Mouse (Mus musculus) forebrain, postnatal 0 days (tissue): ENCODE data around the gene Tbc1d16. TPM values are rescaled to one million over a fixed set of nuclear protein-coding genes. Genes with fewer than 3 reads are reported as not detected.

Experiments used
- ATAC-seq: fragments of 200-750 bp; cut with Nextera tagmentation; 2 replicates; pipeline ENCODE4 v1.8.0; 2017; ENCODE audit warnings: mild to moderate bottlenecking, moderate library complexity
- DNase-seq: peaks from one replicate; pipeline ENCODE4 v3.0.0-alpha.2; 2015
- H3K27ac ChIP-seq: fragments of 300-500 bp; sonication (generic); 2 replicates; pipeline ENCODE4 v1.5.1; 2014; ENCODE audit warnings: low read depth, mild to moderate bottlenecking, antibody characterized with exemption, low read length, moderate library complexity, mixed read lengths
- H3K27me3 ChIP-seq: fragments of 300-500 bp; sonication (generic); 2 replicates; pipeline ENCODE4 v1.6.1; 2014; ENCODE audit warnings: mild to moderate bottlenecking, low read length, mixed read lengths; ENCODE audit not compliant: insufficient read depth
- H3K36me3 ChIP-seq: fragments of 300-500 bp; sonication (generic); 2 replicates; pipeline ENCODE4 v1.6.1; 2014; ENCODE audit warnings: mild to moderate bottlenecking, moderate library complexity; ENCODE audit not compliant: insufficient read depth
- H3K4me1 ChIP-seq: fragments of 300-500 bp; sonication (generic); 2 replicates; pipeline ENCODE4 v1.6.1; 2014; ENCODE audit warnings: antibody characterized with exemption; ENCODE audit not compliant: insufficient read depth
- H3K4me2 ChIP-seq: fragments of 300-500 bp; sonication (generic); 2 replicates; pipeline ENCODE4 v1.6.1; 2014; ENCODE audit warnings: low read depth, mild to moderate bottlenecking, moderate library complexity
- H3K4me3 ChIP-seq: fragments of 300-500 bp; sonication (generic); 2 replicates; pipeline ENCODE4 v1.5.1; 2014; ENCODE audit warnings: low read depth, low read length, mixed read lengths
- H3K9ac ChIP-seq: fragments of 300-500 bp; sonication (generic); 2 replicates; pipeline ENCODE4 v1.6.1; 2014; ENCODE audit warnings: mild to moderate bottlenecking
- H3K9me3 ChIP-seq: fragments of 300-500 bp; sonication (generic); 2 replicates; pipeline ENCODE4 v1.6.1; 2016; ENCODE audit warnings: low read length
- CTCF ChIP-seq: sonication (generic); IDR thresholded peaks from 2 replicates; pipeline ENCODE4 v1.5.1; 2016; ENCODE audit warnings: antibody characterized with exemption, control low read depth, low read depth
- WGBS: fragments of 180-500 bp; shearing (Covaris S2); extraction: QIAGEN DNeasy Blood & Tissue Kit; methylation state at CpG from one replicate; pipeline ENCODE4 v1.1.7; 2014; 5-methylcytosine and 5-hydroxymethylcytosine counted together
- polyA plus RNA-seq: library from polyadenylated mRNA; unstranded; fragments of >200 nt; fragmentation: Nextera tagmentation; extraction: Ambion mirVana; gene quantifications from 2 replicates; pipeline ENCODE4 v1.2.1, GENCODE M21; 2015
- total RNA-seq: library from RNA; depleted of rRNA; stranded (reverse); fragments of >200 nt; gene quantifications from 2 replicates; pipeline ENCODE4 v1.2.3, GENCODE M21; 2014

Tbc1d16 gene
- total and polyA plus RNA-seq, 2 experiments from 2014 or later, result 60.4 to 153 TPM

- 0 out of 2 replicates have a peak, but pooled peaks cover 3% of the 10 kb centered on the region for H3K36me3 ChIP-seq
- H3K4me2 ChIP-seq, result no peak overlapping the region
- no peak overlapping the region for H3K4me3 ChIP-seq
- peaks cover 6% of the 10 kb centered on the region; the same call in 1 of the 2 replicates for H3K4me1 ChIP-seq
- no peak overlapping the region for H3K27ac ChIP-seq
- no peak overlapping the region for H3K9ac ChIP-seq
- WGBS, result 45% methylated on average over 25 of the region's 25 CpGs
- peak; percentile 82 for TF ChIP-seq CTCF
- no peaks in the 10 kb centered on the region for H3K27me3 ChIP-seq
- DNase-seq (peak; percentile 84), ATAC-seq (peak; percentile 72)
- no peaks in the 10 kb centered on the region for H3K9me3 ChIP-seq
These were observed 41.1 kb downstream of the Tbc1d16 start for GRCm38 (mm10) chr11:119186989-119187799.

- whole genome bisulfite sequencing, result 77% methylated on average over 3 of the region's 3 CpGs
- Histone ChIP-seq H3K9ac (no peak overlapping the region), H3K36me3 (no peaks in the 10 kb centered on the region), H3K27me3 (no peaks in the 10 kb centered on the region), H3K27ac (no peak overlapping the region), H3K4me2 (no peak overlapping the region), H3K9me3 (no peaks in the 10 kb centered on the region), H3K4me3 (no peak overlapping the region), H3K4me1 (peaks cover 6% of the 10 kb centered on the region; the same call in 1 of the 2 replicates)
- ATAC-seq (no peak), DNase-seq (no peak)
- TF ChIP-seq CTCF, result no peak
These were observed 41.9 kb downstream of the Tbc1d16 start for GRCm38 (mm10) chr11:119186381-119186780.

GRCm38 (mm10) chr11:119183684-119184310 is 44.5 kb downstream of the Tbc1d16 start:
- H3K4me2 ChIP-seq, result no peak overlapping the region
- H3K4me1 ChIP-seq, result peaks cover 9% of the 10 kb centered on the region; the same call in 1 of the 2 replicates
- no peak for TF ChIP-seq CTCF
- no peak overlapping the region for H3K9ac ChIP-seq
- DNase-seq (no peak), ATAC-seq (no peak)
- H3K4me3 ChIP-seq, result no peak overlapping the region
- 67% methylated on average over 15 of the region's 15 CpGs for WGBS
- H3K9me3 ChIP-seq, result no peaks in the 10 kb centered on the region
- no peaks in the 10 kb centered on the region for H3K36me3 ChIP-seq
- H3K27me3 ChIP-seq, result no peaks in the 10 kb centered on the region
- H3K27ac ChIP-seq, result no peak overlapping the region

- H3K9ac ChIP-seq, result no peak overlapping the region
- no peak overlapping the region for H3K4me2 ChIP-seq
- ATAC-seq, result no peak
- peaks cover 4% of the 10 kb centered on the region; the same call in 1 of the 2 replicates for H3K4me1 ChIP-seq
- H3K4me3 ChIP-seq, result no peak overlapping the region
- TF ChIP-seq CTCF, result no peak
- H3K36me3 ChIP-seq, result no peaks in the 10 kb centered on the region
- DNase-seq, result no peak
- WGBS, result 67% methylated on average over 12 of the region's 12 CpGs
- no peaks in the 10 kb centered on the region for H3K9me3 ChIP-seq
- no peaks in the 10 kb centered on the region for H3K27me3 ChIP-seq
- H3K27ac ChIP-seq, result no peak overlapping the region
These were observed 46.4 kb downstream of the Tbc1d16 start for GRCm38 (mm10) chr11:119181861-119182395.

GRCm38 (mm10) chr11:119180824-119181582 is 47.3 kb downstream of the Tbc1d16 start:
- H3K36me3 ChIP-seq, result no peaks in the 10 kb centered on the region
- H3K9me3 ChIP-seq, result no peaks in the 10 kb centered on the region
- H3K27ac ChIP-seq, result 0 out of 2 replicates have a peak overlapping the region, but pooled peaks have one; percentile 1
- WGBS, result 77% methylated on average over 14 of the region's 14 CpGs
- H3K4me3 ChIP-seq, result no peak overlapping the region
- peaks cover 6% of the 10 kb centered on the region; the same call in 1 of the 2 replicates for H3K4me1 ChIP-seq
- DNase-seq (no peak), ATAC-seq (peak; percentile 73)
- no peak overlapping the region for H3K9ac ChIP-seq
- no peaks in the 10 kb centered on the region for H3K27me3 ChIP-seq
- no peak overlapping the region for H3K4me2 ChIP-seq
- no peak for TF ChIP-seq CTCF

- 73% methylated on average over 8 of the region's 8 CpGs for WGBS
These were observed 50.0 kb downstream of the Tbc1d16 start for GRCm38 (mm10) chr11:119178317-119178716.

More at GRCm38 (mm10) chr11:119178317-119178716, 50.0 kb downstream of the Tbc1d16 start:
- Histone ChIP-seq H3K9me3 (no peaks in the 10 kb centered on the region), H3K4me2 (no peak overlapping the region), H3K4me3 (no peak overlapping the region), H3K27ac (no peak overlapping the region), H3K9ac (no peak overlapping the region), H3K27me3 (no peaks in the 10 kb centered on the region), H3K36me3 (peaks cover 7% of the 10 kb centered on the region), H3K4me1 (peaks cover 6% of the 10 kb centered on the region; the same call in 1 of the 2 replicates)
- DNase-seq (no peak), ATAC-seq (no peak)
- TF ChIP-seq CTCF, result no peak
